Mouse (Mus musculus) A20 (cell line): ENCODE measurements around the gene Gm21317.
"Not testable (repeated sequence)": the region's sequence is repeated elsewhere in the genome, so short reads cannot be mapped to it uniquely, and the experiment has no call there.

ENCODE experiments used
- DNase-seq: peaks from one replicate; pipeline ENCODE4 v3.0.0-alpha.2; 2011; ENCODE audit warnings: low read depth, low spot score

The Gm21317 gene

GRCm38 (mm10) chrY:82224927-82225326, at the start of gene Gm21317:
Gm21317 (plus strand) TSS chrY:82225227.
- DNase-seq: not testable (repeated sequence)
